Mouse (Mus musculus): Measurements from ENCODE around the gene Nrip2. TPM values are rescaled to one million over a fixed set of nuclear protein-coding genes. Genes with fewer than 3 reads are reported as not detected.

Gene Nrip2
- polyA plus RNA-seq, 1 experiment, result 4.9 TPM

GRCm38 (mm10) chr6:128416169-128416568, 17.1 kb downstream of the Nrip2 start:
- TF ChIP-seq CTCF (conservative IDR thresholded peaks at IDR 0.05; ENCODE audit: insufficient read depth, insufficient read length, low read depth, low read length) (no peak), POLR2A (IDR thresholded peaks at IDR 0.05; ENCODE audit: low read depth, low read length) (no peak)
- Histone ChIP-seq H3K4me1 (ENCODE audit: control insufficient read depth, insufficient read depth, low read length) (no peaks in the 10 kb centered on the region), H3K36me3 (ENCODE audit: control insufficient read depth, insufficient read depth, low read length) (no peaks in the 10 kb centered on the region), H3K27ac (ENCODE audit: insufficient read depth, low read depth, low read length) (no peak overlapping the region), H3K4me3 (ENCODE audit: insufficient read depth, low read depth, low read length) (no peak overlapping the region), H3K27me3 (replicated peaks; ENCODE audit: control insufficient read depth, insufficient read depth, low read length) (no peaks in the 10 kb centered on the region)
- no peak for DNase-seq
- WGBS, result 83% methylated on average over 5 of the region's 5 CpGs

- H3K36me3 ChIP-seq (ENCODE audit: control insufficient read depth, insufficient read depth, low read length), result no peaks in the 10 kb centered on the region
- 94% methylated on average over 1 of the region's 1 CpGs for WGBS
- no peaks in the 10 kb centered on the region for H3K27me3 ChIP-seq (replicated peaks; ENCODE audit: control insufficient read depth, insufficient read depth, low read length)
- H3K27ac ChIP-seq (ENCODE audit: insufficient read depth, low read depth, low read length), result no peak overlapping the region
- DNase-seq, result no peak
- H3K4me1 ChIP-seq (ENCODE audit: control insufficient read depth, insufficient read depth, low read length), result no peaks in the 10 kb centered on the region
- no peak overlapping the region for H3K4me3 ChIP-seq (ENCODE audit: insufficient read depth, low read depth, low read length)
- TF ChIP-seq CTCF (conservative IDR thresholded peaks at IDR 0.05; ENCODE audit: insufficient read depth, insufficient read length, low read depth, low read length) (no peak), POLR2A (IDR thresholded peaks at IDR 0.05; ENCODE audit: low read depth, low read length) (no peak)
These were observed 19.0 kb downstream of the Nrip2 start for GRCm38 (mm10) chr6:128418076-128418475.

GRCm38 (mm10) chr6:128421036-128421435, 21.9 kb downstream of the Nrip2 start:
- 60% methylated on average over 2 of the region's 2 CpGs for WGBS
- TF ChIP-seq POLR2A (IDR thresholded peaks at IDR 0.05; ENCODE audit: low read depth, low read length), result no peak
- no peak for TF ChIP-seq CTCF (conservative IDR thresholded peaks at IDR 0.05; ENCODE audit: insufficient read depth, insufficient read length, low read depth, low read length)

GRCm38 (mm10) chr6:128421480-128421879, 22.4 kb downstream of the Nrip2 start:
- peaks cover 6% of the 10 kb centered on the region; the same call in 1 of the 2 replicates for H3K4me1 ChIP-seq (ENCODE audit: control insufficient read depth, insufficient read depth, low read length)
- no peaks in the 10 kb centered on the region for H3K36me3 ChIP-seq (ENCODE audit: control insufficient read depth, insufficient read depth, low read length)
- WGBS, result 76% methylated on average over 3 of the region's 3 CpGs
- DNase-seq, result no peak
- H3K4me3 ChIP-seq (ENCODE audit: insufficient read depth, low read depth, low read length), result no peak overlapping the region
- peak overlapping the region; percentile 20; the same call in 1 of the 2 replicates for H3K27ac ChIP-seq (ENCODE audit: insufficient read depth, low read depth, low read length)
- TF ChIP-seq CTCF (conservative IDR thresholded peaks at IDR 0.05; ENCODE audit: insufficient read depth, insufficient read length, low read depth, low read length) (no peak), POLR2A (IDR thresholded peaks at IDR 0.05; ENCODE audit: low read depth, low read length) (no peak)
- H3K27me3 ChIP-seq (replicated peaks; ENCODE audit: control insufficient read depth, insufficient read depth, low read length), result no peaks in the 10 kb centered on the region

More at GRCm38 (mm10) chr6:128421036-128421435, 21.9 kb downstream of the Nrip2 start:
- H3K4me3 ChIP-seq (ENCODE audit: insufficient read depth, low read depth, low read length), result no peak overlapping the region
- H3K36me3 ChIP-seq (ENCODE audit: control insufficient read depth, insufficient read depth, low read length), result no peaks in the 10 kb centered on the region
- H3K27ac ChIP-seq (ENCODE audit: insufficient read depth, low read depth, low read length), result peak overlapping the region; percentile 7; the same call in 1 of the 2 replicates
- DNase-seq, result no peak
- peaks cover 6% of the 10 kb centered on the region; the same call in 1 of the 2 replicates for H3K4me1 ChIP-seq (ENCODE audit: control insufficient read depth, insufficient read depth, low read length)
- no peaks in the 10 kb centered on the region for H3K27me3 ChIP-seq (replicated peaks; ENCODE audit: control insufficient read depth, insufficient read depth, low read length)

- 39% methylated on average over 15 of the region's 16 CpGs for WGBS
- Histone ChIP-seq H3K27me3 (replicated peaks; ENCODE audit: control insufficient read depth, insufficient read depth, low read length) (no peaks in the 10 kb centered on the region), H3K27ac (ENCODE audit: insufficient read depth, low read depth, low read length) (no peak overlapping the region), H3K4me3 (ENCODE audit: insufficient read depth, low read depth, low read length) (peak overlapping the region; percentile 94), H3K36me3 (ENCODE audit: control insufficient read depth, insufficient read depth, low read length) (no peaks in the 10 kb centered on the region), H3K4me1 (ENCODE audit: control insufficient read depth, insufficient read depth, low read length) (peaks cover 8% of the 10 kb centered on the region; the same call in 1 of the 2 replicates)
- TF ChIP-seq CTCF (conservative IDR thresholded peaks at IDR 0.05; ENCODE audit: insufficient read depth, insufficient read length, low read depth, low read length) (no peak), POLR2A (IDR thresholded peaks at IDR 0.05; ENCODE audit: low read depth, low read length) (no peak)
- no peak for DNase-seq
These were observed 24.6 kb downstream of the Nrip2 start for GRCm38 (mm10) chr6:128423496-128424268.

GRCm38 (mm10) chr6:128424269-128425019, 25.3 kb downstream of the Nrip2 start, which contains the start of gene Itfg2:
Gene Itfg2, minus strand, starts transcription at chr6:128424931.
- peak; percentile 90 for TF ChIP-seq POLR2A (IDR thresholded peaks at IDR 0.05; ENCODE audit: low read depth, low read length)
- TF ChIP-seq CTCF (conservative IDR thresholded peaks at IDR 0.05; ENCODE audit: insufficient read depth, insufficient read length, low read depth, low read length), result no peak
- H3K36me3 ChIP-seq (ENCODE audit: control insufficient read depth, insufficient read depth, low read length), result no peaks in the 10 kb centered on the region
- WGBS, result under 1% methylated on average over 42 of the region's 42 CpGs
- H3K27me3 ChIP-seq (replicated peaks; ENCODE audit: control insufficient read depth, insufficient read depth, low read length), result no peaks in the 10 kb centered on the region
- H3K4me1 ChIP-seq (ENCODE audit: control insufficient read depth, insufficient read depth, low read length), result peaks cover 8% of the 10 kb centered on the region; the same call in 1 of the 2 replicates
- H3K27ac ChIP-seq (ENCODE audit: insufficient read depth, low read depth, low read length), result peak within 1 kb of the TSS; percentile 100
- peak; percentile 98 for DNase-seq
- H3K4me3 ChIP-seq (ENCODE audit: insufficient read depth, low read depth, low read length), result peak within 1 kb of the TSS; percentile 94
